In the genomic region with DNA sequence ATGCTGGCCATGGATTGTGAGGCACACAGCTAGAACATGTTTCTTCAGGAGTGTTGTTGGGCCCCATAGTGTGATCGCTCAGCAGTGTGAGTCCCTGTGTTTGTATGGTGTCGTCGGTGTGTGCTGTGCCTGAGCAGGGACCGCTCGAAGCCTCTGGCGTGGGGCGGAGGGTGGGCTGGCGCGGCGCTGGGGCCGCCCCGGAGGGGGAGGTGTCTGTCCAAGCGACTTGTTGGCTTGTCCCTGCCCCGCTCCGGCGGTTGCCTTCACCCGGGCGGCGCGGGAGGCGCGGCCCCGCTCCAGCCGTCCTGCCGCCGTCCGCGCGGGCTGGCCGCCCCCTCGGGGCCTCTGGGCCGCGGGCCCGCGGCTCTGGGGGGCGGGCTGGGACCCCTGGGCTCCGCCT, we compare ENCODE assay signal across 8 mouse cellular contexts. TPM values are rescaled to one million over a fixed set of nuclear protein-coding genes. Genes with fewer than 3 reads are reported as not detected.
DNase-seq lines count a peak whose midpoint lies in the region; ATAC-seq lines count a peak whose summit lies in the region.

No protein-coding gene starts in this region.

- ATAC-seq in forebrain, embryonic 16.5 days: no peak
- no peak for ATAC-seq in hindbrain, embryonic 11.5 days (ENCODE audit: low FRiP score)
- ATAC-seq in limb, embryonic 15.5 days (ENCODE audit: insufficient number of reproducible peaks, low FRiP score, low TSS enrichment, low read depth): no peak
- ATAC-seq in midbrain, embryonic 14.5 days (ENCODE audit: low FRiP score, low TSS enrichment): no peak

- H3K4me1 ChIP-seq in forebrain, embryonic 16.5 days (replicated peaks; ENCODE audit: control insufficient read depth, insufficient read depth, low read length): peaks cover 20% of the 10 kb centered on the region
- peaks cover 12% of the 10 kb centered on the region for H3K4me1 ChIP-seq in hindbrain, embryonic 11.5 days (replicated peaks; ENCODE audit: control insufficient read depth, insufficient read depth, low read length)
- H3K4me1 ChIP-seq in limb, embryonic 15.5 days: peaks cover 75% of the 10 kb centered on the region
- H3K4me1 ChIP-seq in midbrain, embryonic 14.5 days (ENCODE audit: control insufficient read depth, insufficient read depth, low read length): peaks cover 22% of the 10 kb centered on the region

- no peaks in the 10 kb centered on the region for H3K9me3 ChIP-seq in forebrain, embryonic 16.5 days (ENCODE audit: control insufficient read depth, low read length)
- no peaks in the 10 kb centered on the region for H3K9me3 ChIP-seq in hindbrain, embryonic 11.5 days (ENCODE audit: control insufficient read depth, low read length)
- no peaks in the 10 kb centered on the region for H3K9me3 ChIP-seq in limb, embryonic 15.5 days
- no peaks in the 10 kb centered on the region for H3K9me3 ChIP-seq in midbrain, embryonic 14.5 days (ENCODE audit: control insufficient read depth, low read length)

- peak overlapping the region; percentile 5; the same call in 1 of the 2 replicates for H3K9ac ChIP-seq in forebrain, embryonic 16.5 days (replicated peaks; ENCODE audit: low read depth, low read length)
- H3K9ac ChIP-seq in hindbrain, embryonic 11.5 days (ENCODE audit: low read depth, low read length): peak overlapping the region; percentile 53; the same call in 1 of the 2 replicates
- H3K9ac ChIP-seq in limb, embryonic 15.5 days: peak overlapping the region; percentile 76
- peak overlapping the region; percentile 34; the same call in 1 of the 2 replicates for H3K9ac ChIP-seq in midbrain, embryonic 14.5 days (replicated peaks; ENCODE audit: low read length)

- peak; percentile 64 for DNase-seq in embryo, embryonic 11 days
- no peak for DNase-seq in embryo, embryonic 9.5 days (ENCODE audit: extremely low spot score)
- no peak for DNase-seq in hindbrain, embryonic 11.5 days (ENCODE audit: low spot score)
- DNase-seq in midbrain, embryonic 14.5 days: no peak
- peak; percentile 78 to 88 for DNase-seq in urinary bladder, postnatal 36 days (ENCODE audit: low spot score in 2 of 2)
- DNase-seq in frontal cortex, postnatal 14 days (ENCODE audit: low spot score in 2 of 2): no peak

- peak overlapping the region; percentile 48 for H3K4me2 ChIP-seq in forebrain, embryonic 16.5 days (ENCODE audit: low read length)
- peak overlapping the region; percentile 53 for H3K4me2 ChIP-seq in hindbrain, embryonic 11.5 days (replicated peaks; ENCODE audit: low read depth, low read length)
- peak overlapping the region; percentile 86 for H3K4me2 ChIP-seq in limb, embryonic 15.5 days
- peak overlapping the region; percentile 51 for H3K4me2 ChIP-seq in midbrain, embryonic 14.5 days (ENCODE audit: low read length)

- peaks cover 12% of the 10 kb centered on the region for H3K27me3 ChIP-seq in forebrain, embryonic 16.5 days (replicated peaks; ENCODE audit: control insufficient read depth, insufficient read depth, low read length)
- peaks cover 33% of the 10 kb centered on the region for H3K27me3 ChIP-seq in hindbrain, embryonic 11.5 days (ENCODE audit: control insufficient read depth, insufficient read depth, low read length)
- no peaks in the 10 kb centered on the region for H3K27me3 ChIP-seq in limb, embryonic 15.5 days
- peaks cover 30% of the 10 kb centered on the region; the same call in 1 of the 2 replicates for H3K27me3 ChIP-seq in midbrain, embryonic 14.5 days (ENCODE audit: control insufficient read depth, insufficient read depth, low read length)

- 3% methylated on average over 34 of the region's 37 CpGs for WGBS in forebrain, embryonic 16.5 days
- WGBS in hindbrain, embryonic 11.5 days: 6% methylated on average over 32 of the region's 37 CpGs
- 2% methylated on average over 36 of the region's 37 CpGs for WGBS in limb, embryonic 15.5 days
- WGBS in midbrain, embryonic 14.5 days: 3% methylated on average over 36 of the region's 37 CpGs

- no peaks in the 10 kb centered on the region for H3K36me3 ChIP-seq in forebrain, embryonic 16.5 days (ENCODE audit: control insufficient read depth, insufficient read depth)
- no peaks in the 10 kb centered on the region for H3K36me3 ChIP-seq in hindbrain, embryonic 11.5 days (ENCODE audit: control insufficient read depth, insufficient read depth, low read length)
- H3K36me3 ChIP-seq in limb, embryonic 15.5 days: peaks cover 17% of the 10 kb centered on the region
- no peaks in the 10 kb centered on the region for H3K36me3 ChIP-seq in midbrain, embryonic 14.5 days (ENCODE audit: control insufficient read depth, insufficient read depth, low read length)

- no peak overlapping the region for H3K27ac ChIP-seq in forebrain, embryonic 16.5 days (ENCODE audit: low read length)
- H3K27ac ChIP-seq in hindbrain, embryonic 11.5 days (ENCODE audit: low read depth, low read length): 0 out of 2 replicates have a peak overlapping the region, but pooled peaks have one; percentile 36
- H3K27ac ChIP-seq in limb, embryonic 15.5 days: peak overlapping the region; percentile 79
- no peak overlapping the region for H3K27ac ChIP-seq in midbrain, embryonic 14.5 days (replicated peaks; ENCODE audit: low read depth, low read length)

- peak overlapping the region; percentile 25 for H3K4me3 ChIP-seq in forebrain, embryonic 16.5 days (replicated peaks; ENCODE audit: low read length)
- H3K4me3 ChIP-seq in hindbrain, embryonic 11.5 days (ENCODE audit: low read depth, low read length): peak overlapping the region; percentile 38
- peak overlapping the region; percentile 68 for H3K4me3 ChIP-seq in limb, embryonic 15.5 days
- peak overlapping the region; percentile 29 for H3K4me3 ChIP-seq in midbrain, embryonic 14.5 days (replicated peaks; ENCODE audit: low read depth, low read length)

RNA-seq across cellular contexts. Expression of gene Arhgap23, which starts 24.6 kb away (rescaled TPM):
- polyA plus RNA-seq in forebrain, embryonic 16.5 days (2015; fragmentation: Nextera tagmentation; extraction: Ambion mirVana): 6.9 and 7.5 TPM in 2 replicates
- 3.5 TPM in 2 replicates for polyA plus RNA-seq in hindbrain, embryonic 11.5 days (2014; fragmentation: Nextera tagmentation; extraction: Ambion mirVana)
- polyA plus RNA-seq in limb, embryonic 15.5 days (2015; fragmentation: Nextera tagmentation; extraction: Ambion mirVana): 7.8 and 8.4 TPM in 2 replicates
- polyA plus RNA-seq in midbrain, embryonic 14.5 days (2014; fragmentation: Nextera tagmentation; extraction: Ambion mirVana): 7.8 and 13.1 TPM in 2 replicates

Comparison
In these comparisons a context has a peak if more than half of its experiments do, and no peak if none do; other contexts are left out.
1. DNase-seq: peak in embryo, embryonic 11 days (single experiment) and urinary bladder, postnatal 36 days (2 of 2); none in embryo, embryonic 9.5 days (single experiment), hindbrain, embryonic 11.5 days (single experiment), midbrain, embryonic 14.5 days (single experiment) and frontal cortex, postnatal 14 days (0 of 2).
2. H3K27ac ChIP-seq: peak in hindbrain, embryonic 11.5 days (single experiment) and limb, embryonic 15.5 days (single experiment); none in forebrain, embryonic 16.5 days (single experiment) and midbrain, embryonic 14.5 days (single experiment).
3. H3K9ac ChIP-seq: peak in every context shown above with its lines; median percentile 76 in limb, embryonic 15.5 days; 53 in hindbrain, embryonic 11.5 days; 34 in midbrain, embryonic 14.5 days; 5 in forebrain, embryonic 16.5 days.
4. Peak in every context shown above with its lines, with median percentiles within 50 percentile points of each other: H3K4me2 ChIP-seq and H3K4me3 ChIP-seq.